Mouse (Mus musculus) gastrocnemius, postnatal 36 days (tissue): ENCODE measurements around the gene Pygm. TPM values are rescaled to one million over a fixed set of nuclear protein-coding genes. Genes with fewer than 3 reads are reported as not detected.
A peak's percentile ranks its signal among the peaks of the same experiment; 100 is the strongest.

Source experiments
- DNase-seq, 2 experiments: peaks; one replicate each; pipeline ENCODE4 v3.0.0; 2022
- intact Hi-C: fragments of 180-260 bp; cut with DNase I; formaldehyde crosslinking; loops from one replicate; pipeline ENCODE4 v1.15.1; 2025
- total RNA-seq, 2 experiments: library from RNA; stranded (reverse); gene quantifications; 2 replicates each; pipeline ENCODE4 v1.2.3; 2021

Gene Pygm
- total RNA-seq, 2 experiments from 2014 or later = 7,725 to 8,373 TPM

GRCm38 (mm10) chr19:6349215-6349983, 34.8 kb upstream of the Pygm start:
- DNase-seq = no peak
- intact Hi-C loops = no loop called here

GRCm38 (mm10) chr19:6351431-6352106, 32.6 kb upstream of the Pygm start:
- intact Hi-C loops = no loop called here
- DNase-seq = no peak

DNA sequence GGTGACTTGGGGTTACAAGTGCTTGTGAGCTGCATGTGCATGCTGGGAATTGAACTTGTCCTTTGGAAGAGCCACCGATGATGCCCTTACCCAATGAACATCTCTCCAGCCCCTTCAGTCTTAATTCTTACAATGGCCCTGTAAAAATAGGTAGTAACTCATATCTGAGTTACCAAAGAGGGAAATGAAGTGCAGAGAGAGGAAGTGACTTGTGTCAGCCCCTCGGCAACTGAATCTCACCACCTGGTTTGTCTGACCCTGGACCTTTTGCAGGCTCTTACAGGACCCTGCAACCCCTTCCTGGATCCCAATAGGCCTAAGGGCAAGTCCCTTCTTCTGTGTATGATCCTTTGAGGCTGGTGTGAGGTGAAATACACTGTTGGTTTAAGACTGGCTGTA, 32.1 kb upstream of the Pygm start:
- intact Hi-C loops = no loop called here
- no peak for DNase-seq

GRCm38 (mm10) chr19:6354030-6354429, 30.2 kb upstream of the Pygm start:
- intact Hi-C loops = no loop called here
- DNase-seq = no peak

- DNase-seq = no peak
- intact Hi-C loops = no loop called here
Measured at GRCm38 (mm10) chr19:6361291-6361690, 22.9 kb upstream of the Pygm start.

DNA sequence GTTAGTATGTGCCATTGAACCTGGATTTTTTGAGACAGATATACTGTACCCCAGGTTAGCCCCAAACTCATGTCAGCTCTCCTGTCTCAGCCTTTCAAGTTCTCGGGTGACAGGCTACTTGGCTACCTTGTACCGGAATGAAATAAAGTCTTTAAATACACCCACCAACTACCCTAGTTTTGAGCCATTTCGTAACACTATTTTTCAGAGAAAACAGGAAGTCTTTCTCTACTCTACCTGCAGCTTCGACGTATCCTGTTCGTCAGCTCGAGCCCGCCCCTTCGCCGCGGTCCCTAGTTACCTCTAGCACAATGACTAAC, 21.1 kb upstream of the Pygm start:
- DNase-seq = no peak
- intact Hi-C loops = no loop called here

DNA sequence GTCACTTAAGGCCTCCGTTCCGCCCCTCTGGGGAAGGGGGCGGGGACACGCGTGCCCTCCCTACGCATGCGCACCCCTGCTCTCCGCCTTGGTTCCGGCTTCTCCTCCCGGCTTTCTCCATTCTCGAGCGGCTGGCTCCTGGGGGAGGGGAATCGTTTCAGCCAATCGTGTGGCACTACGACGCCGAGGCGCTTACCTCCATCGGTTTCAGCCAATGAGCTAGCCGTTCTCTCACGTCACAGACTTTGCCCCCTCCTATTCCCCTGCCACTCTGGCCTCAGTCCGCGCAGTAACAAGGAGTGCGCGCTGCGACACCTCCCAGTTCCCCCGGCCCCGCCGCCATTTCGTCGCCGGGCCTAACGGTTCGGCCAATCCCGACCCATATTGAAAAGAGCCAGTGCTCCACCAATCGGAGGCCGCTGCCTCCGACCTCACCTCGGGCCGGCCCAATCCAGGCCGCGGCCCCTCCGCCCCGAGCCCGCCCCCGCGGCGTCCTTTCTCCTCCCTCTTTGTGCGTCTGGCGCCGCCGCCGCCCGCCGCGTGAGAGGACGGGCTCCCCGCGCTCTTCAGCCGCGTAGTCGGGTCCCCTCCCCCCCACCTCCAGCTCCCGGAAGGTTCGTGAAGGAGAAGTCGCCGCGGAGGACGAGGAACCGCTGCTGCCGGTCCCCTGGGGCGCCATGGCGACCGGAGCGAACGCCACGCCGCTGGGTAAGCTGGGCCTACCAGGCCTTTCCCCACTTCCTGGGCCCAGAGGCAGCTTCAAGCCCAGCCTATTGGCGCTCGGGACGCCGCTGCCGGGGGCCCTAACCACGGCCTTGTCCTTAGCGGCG, 20.6 kb upstream of the Pygm start, which contains the start of gene Sf1:
TSS of gene Sf1 (plus strand) at position 280 of the 830 bp plus-strand sequence.
- intact Hi-C loops = no loop called here
- DNase-seq = peak; percentile 99

- intact Hi-C loops = no loop called here
- DNase-seq = peak; percentile 88 to 89
Measured at GRCm38 (mm10) chr19:6364317-6364725, 19.9 kb upstream of the Pygm start.

- no peak for DNase-seq
- intact Hi-C loops = no loop called here
Measured at GRCm38 (mm10) chr19:6364842-6365241, 19.4 kb upstream of the Pygm start.

DNA sequence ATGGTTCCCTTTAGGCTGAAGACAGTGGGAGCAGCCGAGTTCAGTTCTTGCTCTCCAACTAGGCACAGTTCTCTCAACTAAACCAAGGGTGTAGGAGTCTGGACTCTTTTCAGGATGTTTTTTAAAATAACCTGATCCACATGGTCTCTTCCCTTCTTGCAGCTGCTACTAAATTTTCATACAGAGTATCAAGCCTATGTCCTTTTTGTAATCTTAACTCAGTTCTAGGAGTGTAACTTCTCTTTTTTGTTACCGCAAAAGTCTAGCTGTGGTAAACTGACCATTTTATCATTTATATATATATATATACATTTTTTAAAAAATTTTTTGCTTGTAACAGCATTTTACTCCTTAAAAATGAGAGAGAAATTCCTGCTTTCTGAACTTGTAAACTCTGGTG, 14.0 kb upstream of the Pygm start:
- DNase-seq = no peak
- intact Hi-C loops = no loop called here

- intact Hi-C loops = no loop called here
- DNase-seq = no peak
Measured at GRCm38 (mm10) chr19:6372433-6372832, 11.8 kb upstream of the Pygm start.

DNA sequence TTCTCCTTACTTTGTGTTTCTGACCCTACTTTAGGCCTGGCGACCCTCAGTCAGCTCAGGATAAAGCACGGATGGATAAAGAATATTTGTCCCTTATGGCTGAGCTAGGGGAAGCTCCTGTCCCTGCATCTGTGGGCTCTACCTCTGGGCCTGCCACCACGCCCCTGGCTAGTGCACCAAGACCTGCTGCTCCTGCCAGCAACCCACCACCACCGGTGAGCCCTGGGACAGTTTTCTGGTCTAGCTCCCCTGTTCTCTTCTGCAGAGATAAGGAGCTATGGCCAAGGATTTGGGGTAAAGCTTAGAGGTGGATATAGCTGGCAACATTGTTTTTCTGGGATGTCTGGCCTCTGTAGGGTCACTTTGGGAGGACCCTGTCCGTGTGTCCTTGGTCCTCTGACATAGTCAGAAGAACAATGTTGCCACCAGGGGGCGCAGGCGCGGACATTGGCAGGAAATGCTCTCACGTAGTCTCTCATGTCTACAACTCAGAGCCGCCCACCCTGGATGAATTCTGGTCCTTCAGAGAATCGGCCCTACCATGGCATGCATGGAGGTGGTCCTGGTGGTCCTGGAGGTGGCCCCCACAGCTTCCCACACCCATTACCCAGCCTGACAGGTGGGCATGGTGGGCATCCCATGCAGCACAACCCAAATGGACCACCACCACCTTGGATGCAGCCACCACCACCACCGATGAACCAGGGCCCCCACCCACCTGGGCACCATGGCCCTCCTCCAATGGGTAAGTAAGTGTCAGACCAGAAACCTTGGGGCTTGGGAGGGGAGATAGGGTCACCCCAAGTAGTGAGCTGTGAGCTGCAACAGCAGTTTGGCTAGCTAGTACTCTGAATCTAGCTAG, 10.4 kb upstream of the Pygm start:
- intact Hi-C loops = no loop called here
- DNase-seq = peak; percentile 81 to 85

DNA sequence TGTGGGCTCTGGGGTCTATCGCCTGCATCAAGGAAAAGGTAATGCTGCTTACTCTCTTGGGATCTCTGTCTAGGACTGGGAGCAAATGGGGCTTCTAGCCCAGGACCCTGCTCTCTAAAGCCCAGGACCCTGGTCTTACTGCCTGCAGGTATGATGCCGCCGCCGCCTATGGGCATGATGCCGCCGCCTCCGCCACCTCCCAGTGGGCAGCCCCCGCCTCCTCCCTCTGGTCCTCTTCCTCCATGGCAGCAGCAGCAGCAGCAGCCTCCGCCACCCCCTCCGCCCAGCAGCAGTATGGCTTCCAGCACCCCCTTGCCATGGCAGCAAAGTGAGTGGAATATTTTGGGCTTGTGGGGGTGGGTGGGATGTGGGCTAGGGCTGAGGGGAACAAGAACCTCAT, 9.6 kb upstream of the Pygm start:
- DNase-seq = no peak
- intact Hi-C loops = no loop called here

GRCm38 (mm10) chr19:6375423-6376254, 8.6 kb upstream of the Pygm start:
- no peak for DNase-seq
- intact Hi-C loops = no loop called here

GRCm38 (mm10) chr19:6376255-6376564, 8.0 kb upstream of the Pygm start:
- peak; percentile 63 to 69 for DNase-seq
- intact Hi-C loops = no loop called here

DNA sequence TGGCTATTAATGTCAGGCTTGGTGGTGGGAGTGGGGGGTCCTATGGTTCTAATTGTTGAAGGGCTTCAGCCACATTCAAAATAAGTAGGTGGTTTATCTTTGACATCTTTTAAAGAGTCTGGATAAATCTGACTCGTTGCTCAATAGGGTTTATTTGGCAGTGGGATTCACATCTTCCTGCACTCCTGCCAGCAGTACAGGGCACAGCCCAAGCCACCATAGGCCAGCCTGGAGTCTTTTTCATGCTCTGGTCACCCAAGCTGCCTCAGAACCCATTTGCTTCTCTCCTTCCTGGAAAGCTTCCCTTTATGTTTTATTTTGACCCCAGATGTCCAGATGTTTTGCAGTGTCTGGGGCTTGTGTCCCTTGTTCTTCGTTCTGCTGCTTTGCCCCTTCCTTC, 7.6 kb upstream of the Pygm start:
- intact Hi-C loops = no loop called here
- no peak for DNase-seq

GRCm38 (mm10) chr19:6377327-6378040, 6.7 kb upstream of the Pygm start:
- intact Hi-C loops = no loop called here
- no peak for DNase-seq

- intact Hi-C loops = no loop called here
- DNase-seq = no peak
Measured at GRCm38 (mm10) chr19:6380411-6381166, 3.6 kb upstream of the Pygm start.
